Mouse (Mus musculus): ENCODE data around the gene Atxn7l2. TPM values are rescaled to one million over a fixed set of nuclear protein-coding genes. Genes with fewer than 3 reads are reported as not detected.

The Atxn7l2 gene
- total RNA-seq, 4 experiments from 2014 or later = 1.7 to 2.7 (median 2.3) TPM

DNA sequence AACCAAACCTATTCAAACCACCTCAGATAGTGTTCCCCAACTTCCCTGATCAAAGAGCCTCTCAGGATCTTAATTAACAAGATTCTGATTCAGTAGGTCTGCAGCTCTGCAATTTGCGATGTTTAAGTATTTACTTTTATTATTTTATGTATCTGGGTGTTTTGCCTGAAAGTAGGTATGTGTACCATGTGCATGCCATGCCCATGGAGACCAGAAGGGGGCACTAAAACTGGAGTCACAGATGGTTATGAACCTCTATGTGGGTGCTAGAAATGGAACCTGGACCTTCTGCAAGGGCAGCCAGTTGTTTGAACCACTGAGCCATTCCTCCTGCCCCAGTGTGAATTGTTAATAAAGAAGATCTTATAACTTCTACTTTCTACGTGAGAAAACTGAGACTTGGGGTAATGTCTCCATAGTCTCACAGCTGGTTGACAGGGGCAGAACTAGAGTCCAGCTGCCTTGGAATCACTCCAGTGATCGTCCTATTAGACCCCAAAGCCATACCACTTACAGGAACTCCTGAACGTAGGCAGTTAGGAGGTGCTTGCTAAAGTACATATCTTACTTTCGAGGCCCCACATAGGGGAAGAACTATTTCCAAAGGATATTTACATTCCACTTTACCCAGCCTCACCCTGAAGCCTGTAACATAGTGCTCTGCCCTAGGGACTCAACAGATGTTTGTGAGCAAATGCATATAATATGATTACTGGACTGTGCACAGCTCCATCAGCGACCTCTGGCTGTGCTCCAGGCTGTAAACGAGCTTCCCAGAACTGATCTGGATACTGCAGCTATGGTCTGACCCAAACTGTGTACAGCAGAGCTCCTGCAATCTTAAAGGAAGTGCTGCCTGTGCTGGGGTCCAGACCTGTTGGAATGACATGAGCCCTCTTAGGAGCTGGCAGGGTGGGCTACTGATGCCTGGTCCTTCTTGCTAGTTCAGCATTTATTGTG lies 31.7 kb downstream of the Atxn7l2 start:
- DNase-seq (ENCODE audit: low spot score) = no peak

DNA sequence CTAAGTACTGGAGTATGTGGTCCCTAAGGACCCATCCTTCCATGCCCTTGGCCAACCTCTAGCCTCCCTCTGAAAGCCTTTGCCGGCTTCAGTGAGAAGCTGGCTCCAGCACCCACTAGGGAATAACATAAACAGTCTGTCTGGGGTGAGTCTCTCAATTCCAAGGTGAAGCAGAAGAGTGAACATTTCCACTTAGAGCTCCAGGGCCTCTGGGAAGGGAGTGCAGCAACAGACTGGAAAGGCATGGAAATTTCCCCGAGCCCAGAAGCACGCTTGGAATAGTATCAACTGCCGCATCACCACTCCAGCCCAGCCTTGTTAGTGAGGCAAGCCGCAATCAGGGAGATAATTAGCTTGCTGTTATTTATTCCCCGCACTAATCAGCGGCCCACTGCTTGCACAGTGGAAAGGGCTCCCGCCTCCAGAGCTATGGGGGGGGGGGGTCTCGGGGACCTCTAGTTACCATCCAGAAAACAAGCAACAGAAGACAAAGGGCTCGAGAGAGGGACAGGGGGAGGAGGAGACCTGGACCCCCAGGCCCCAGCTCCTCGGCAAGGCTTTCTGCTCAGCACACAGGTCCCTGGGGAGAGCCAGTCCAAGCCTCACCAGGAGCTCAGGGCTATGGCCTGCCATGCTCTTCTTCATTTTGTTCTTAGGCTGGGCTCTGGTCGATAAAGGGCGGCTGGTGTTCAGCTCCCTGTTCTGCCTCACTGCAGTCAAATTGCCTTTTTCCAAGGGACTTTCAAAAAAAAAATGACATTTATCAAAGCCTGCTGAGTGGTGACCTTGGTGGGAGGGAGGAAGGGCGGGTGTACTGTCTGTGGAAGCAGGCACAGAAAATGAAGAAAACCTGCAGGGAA lies 35.8 kb downstream of the Atxn7l2 start:
- DNase-seq (ENCODE audit: low spot score) = peak; percentile 40

DNA sequence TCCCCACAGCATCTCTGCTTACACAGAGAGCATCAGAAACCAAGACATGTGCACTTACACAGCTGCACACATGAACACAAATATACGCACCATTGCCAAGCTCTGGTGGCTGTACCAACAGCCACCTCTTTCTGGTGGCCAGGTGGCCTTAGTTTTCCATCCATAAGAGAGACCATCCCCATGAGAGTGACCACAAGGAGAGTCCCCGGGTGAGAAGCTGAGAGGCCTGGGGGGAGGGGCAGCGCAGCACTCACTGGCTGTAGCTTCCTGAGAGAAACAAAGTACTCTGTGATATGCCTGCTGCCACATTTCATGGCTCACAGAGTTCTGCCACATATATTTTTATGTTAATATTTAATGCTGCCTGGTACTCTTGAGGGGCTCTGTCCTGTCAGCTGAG lies 41.5 kb downstream of the Atxn7l2 start:
- no peak for DNase-seq (ENCODE audit: low spot score)

DNA sequence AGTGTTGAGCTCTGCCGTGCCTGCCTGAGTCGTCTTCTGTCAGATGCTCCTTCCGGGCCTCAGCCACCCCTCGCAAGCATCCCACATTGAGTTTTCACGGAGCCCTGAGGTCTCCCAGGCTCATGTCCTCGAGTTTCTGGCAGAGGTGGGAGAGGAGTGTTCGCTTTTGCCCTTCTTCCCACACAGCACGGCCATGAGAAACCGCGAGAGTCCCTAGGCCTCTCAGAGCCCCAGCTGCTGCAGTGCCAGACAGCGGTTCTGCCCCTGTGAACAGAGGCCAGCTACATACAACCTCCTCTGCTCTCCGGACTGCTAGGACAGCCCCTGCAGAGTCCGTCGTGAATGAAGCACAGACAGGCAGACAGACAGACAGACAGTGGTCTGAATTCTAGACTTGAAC lies 43.2 kb downstream of the Atxn7l2 start:
- no peak for DNase-seq (ENCODE audit: low spot score)

DNA sequence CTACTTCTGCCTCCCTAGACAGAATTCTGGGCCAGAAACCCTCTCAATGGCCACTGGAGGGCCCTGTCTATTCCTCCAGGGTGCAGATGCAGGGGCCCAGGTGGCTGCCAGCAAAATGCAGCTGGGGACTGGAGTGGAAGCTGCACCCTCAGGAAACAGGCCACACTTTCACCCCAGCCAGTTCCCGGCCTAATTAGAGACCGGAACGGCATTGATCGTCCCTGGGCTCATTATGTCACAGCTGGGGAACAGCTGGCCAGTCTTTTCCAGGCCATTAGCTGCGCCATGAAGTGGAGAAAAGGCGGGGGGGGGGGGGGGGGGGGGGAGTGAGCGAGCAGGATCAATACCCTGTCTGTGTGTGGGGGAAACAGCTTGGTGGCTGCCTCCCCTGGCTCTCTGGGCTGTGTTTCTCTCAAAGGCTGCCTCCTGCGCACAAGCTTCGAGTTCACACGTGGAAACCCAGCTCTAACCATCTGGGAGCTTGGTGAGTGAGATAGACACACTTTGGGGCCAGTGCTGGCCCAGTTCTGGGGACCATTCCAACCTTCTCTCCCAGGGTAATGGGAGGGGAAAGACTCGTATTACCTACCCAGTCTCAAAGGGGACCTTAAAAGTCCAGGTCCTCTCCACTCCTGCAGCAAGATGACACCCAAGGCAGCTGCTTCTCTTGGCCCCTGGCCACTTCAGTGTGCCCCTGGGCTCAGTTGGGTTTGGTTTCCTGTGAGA lies 44.1 kb downstream of the Atxn7l2 start:
- peak; percentile 48 for DNase-seq (ENCODE audit: low spot score)

DNA sequence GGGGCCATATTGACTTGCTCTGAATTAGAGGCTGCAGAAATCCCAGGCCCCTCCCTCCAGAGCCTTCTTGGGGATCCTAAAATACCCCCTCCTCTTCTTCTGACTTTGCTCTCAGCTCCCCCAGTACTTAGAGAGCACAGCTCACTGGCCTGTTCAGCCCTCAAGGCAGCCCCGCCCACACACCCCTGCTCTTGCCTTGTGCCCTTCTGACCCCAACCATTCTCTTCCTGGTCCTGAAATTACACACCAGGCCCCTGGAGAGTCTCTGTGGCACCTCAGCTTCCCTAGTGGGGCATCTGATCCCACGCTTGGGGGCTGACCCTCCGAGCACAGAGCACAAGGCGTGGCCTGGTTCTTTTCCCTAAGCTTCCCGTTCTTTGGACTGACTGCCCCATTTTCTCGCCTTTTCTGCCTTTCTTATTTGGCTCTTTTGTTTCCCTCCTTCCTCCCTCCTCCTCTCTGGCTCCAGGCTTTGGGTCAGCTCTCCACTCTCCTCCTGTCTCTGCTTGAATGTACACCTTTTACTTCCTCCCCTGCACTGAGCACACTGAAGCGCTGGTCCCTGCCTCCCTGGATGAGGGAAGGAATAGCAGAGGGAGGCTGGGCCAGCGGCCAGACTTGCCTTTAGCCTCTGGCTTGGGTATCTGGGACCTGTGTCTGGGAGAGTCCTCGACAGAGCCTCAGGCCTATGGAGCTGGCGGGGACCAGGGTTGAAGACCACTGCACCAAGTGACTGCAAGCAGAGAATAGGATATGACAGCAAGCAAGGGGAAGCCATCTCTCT lies 45.0 kb downstream of the Atxn7l2 start:
- DNase-seq (ENCODE audit: low spot score) = no peak

DNA sequence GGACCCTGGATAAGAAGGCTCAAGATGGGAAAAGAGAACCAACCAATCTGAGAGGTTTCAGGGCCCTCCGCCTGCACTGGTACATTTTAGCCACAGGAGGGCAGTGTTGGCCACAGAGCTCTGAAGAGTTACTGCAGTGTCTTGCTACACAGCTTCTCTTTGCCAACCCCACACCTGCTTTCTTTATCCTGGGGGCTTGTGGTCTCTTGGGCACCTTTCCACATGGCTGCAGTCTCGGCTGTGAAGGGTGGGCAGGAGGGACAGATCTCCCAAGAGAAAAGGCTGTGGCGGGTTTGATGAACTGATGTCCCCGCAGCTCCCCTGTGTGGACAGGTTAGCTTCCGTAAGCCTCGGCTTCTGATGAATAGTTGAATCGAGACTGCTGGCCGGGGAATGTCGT lies 45.9 kb downstream of the Atxn7l2 start:
- DNase-seq (ENCODE audit: low spot score) = peak; percentile 78

DNA sequence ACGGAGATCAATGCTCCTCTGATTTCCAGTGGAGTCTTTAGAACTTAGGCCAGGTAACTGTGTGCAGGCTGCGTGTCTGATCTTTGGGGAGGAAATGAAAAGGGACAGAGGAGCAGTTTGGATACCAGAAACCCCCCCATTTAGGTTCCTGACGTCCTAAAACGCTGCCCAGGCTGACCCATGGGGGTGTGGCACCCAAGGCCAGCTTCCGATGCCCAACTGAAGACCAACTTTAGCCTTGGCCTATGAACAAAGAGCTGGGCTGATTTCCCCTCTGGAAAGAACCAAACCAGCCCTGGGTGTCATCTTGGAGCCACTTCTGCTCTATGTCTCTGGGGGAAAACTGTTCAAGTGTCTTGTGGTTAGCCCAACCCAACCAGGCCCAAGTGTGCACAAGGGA lies 46.6 kb downstream of the Atxn7l2 start:
- DNase-seq (ENCODE audit: low spot score) = no peak

DNA sequence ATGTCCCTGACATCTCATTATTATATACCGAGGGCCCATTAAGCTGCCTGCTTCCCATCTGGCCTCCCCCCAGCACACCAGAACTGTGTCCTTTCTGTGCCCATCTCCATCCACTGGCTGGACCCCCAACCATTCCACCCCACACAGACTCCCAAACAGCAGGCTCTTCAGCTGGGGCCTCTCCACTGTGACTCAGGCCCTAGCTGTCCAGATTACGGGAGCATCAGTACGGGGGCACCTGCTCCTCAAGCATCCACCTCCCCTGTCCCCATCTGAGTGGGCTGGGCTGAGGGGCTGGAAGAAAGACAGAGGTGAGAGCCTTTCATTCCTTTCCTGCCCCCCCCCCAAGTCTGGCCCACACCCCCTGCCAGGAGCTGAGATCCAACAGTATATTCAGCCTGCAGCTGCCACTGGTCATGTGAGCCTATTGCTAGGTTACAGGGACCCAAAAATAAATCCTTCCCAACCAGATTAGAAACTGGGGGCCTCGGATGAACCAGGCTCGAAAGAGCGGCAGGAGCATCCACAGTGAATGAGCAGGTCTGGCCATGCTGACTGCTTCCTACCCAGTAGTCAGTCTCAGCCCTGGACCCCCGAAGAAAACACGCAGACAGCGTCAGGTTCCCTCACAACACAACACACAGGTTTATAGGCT lies 52.2 kb downstream of the Atxn7l2 start:
- DNase-seq (ENCODE audit: low spot score) = no peak

DNA sequence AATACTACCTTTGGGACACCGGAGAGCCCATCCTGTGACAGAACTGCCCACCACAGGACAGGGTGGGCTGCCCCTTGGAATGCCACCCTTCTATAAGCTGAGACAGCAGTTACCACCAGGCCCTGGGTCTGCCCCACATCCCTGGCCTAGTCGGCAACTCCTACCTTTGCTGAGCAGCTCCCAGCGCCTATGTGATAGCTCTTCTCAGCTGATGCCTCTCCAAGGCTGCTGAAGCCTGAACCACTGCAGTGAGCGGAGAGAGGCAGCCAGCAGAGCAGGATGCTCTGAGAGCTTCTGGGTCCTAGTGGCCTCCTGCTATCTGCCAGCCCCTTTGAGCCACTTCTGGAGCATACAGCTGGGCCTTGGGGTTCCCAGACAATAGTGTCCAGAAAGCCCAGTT lies 56.1 kb downstream of the Atxn7l2 start, which contains the start of gene Gpr61:
TSS of gene Gpr61 (minus strand) at position 227 of the 400 bp plus-strand sequence.
- DNase-seq (ENCODE audit: low spot score) = no peak

DNA sequence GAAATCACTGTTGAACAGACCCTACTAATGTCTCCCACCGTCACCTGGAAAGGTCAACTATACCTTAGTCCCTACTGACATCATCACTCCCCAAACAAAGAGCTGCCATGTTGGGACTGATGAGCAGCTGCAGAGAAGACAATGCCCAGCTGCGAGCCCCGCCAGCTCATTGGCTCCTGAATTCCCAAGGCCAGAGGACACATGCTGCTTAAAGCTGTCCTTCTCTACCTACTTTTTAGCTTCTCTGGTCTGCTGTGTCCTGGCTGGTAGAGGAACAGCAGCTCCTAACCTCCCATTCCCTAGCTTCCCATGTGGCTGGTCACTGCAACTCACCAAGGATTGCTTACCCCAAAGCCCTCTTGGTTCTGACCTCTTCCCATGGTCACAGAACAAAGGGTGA lies 58.4 kb downstream of the Atxn7l2 start:
- DNase-seq (ENCODE audit: low spot score) = no peak

Other genes starting within 250 kb of the Atxn7l2 start
- not detected for gene Gstm3, start 241.7 kb downstream of the Atxn7l2 start, total RNA-seq (2022)
- 100 to 1,000 TPM; 237 to 300 (median 263) TPM for gene Gstm2, start 224.5 kb downstream of the Atxn7l2 start, total RNA-seq (2022)
- 100 to 1,000 TPM; 385 to 498 (median 396) TPM for gene Gstm1, start 193.0 kb downstream of the Atxn7l2 start, total RNA-seq (2022)
- 10 to 100 TPM; 12.6 to 14.4 (median 13.3) TPM for gene Gstm4, start 166.0 kb downstream of the Atxn7l2 start, total RNA-seq (2022)
- gene Ampd2, start 124.3 kb downstream of the Atxn7l2 start, total RNA-seq (2022) = 1 to 10 TPM; 3.9 to 5.2 (median 4.7) TPM
- gene Gnat2, start 118.1 kb downstream of the Atxn7l2 start, total RNA-seq (2022) = under 1 TPM in 2 of 4 experiments, not detected in 2; 0.28 to 0.47 TPM
- gene Gnai3, start 64.8 kb downstream of the Atxn7l2 start, total RNA-seq (2022) = 10 to 100 TPM; 12.7 to 15.9 (median 13.0) TPM
- gene Gpr61, start 56.1 kb downstream of the Atxn7l2 start, total RNA-seq (2022) = not detected
- gene Amigo1, start 24.6 kb downstream of the Atxn7l2 start, total RNA-seq (2022) = 10 to 100 TPM; 17.2 to 18.9 (median 18.1) TPM
- 1 to 10 TPM; 5.4 to 8.3 (median 6.5) TPM for gene Cyb561d1, start 9.7 kb downstream of the Atxn7l2 start, total RNA-seq (2022)
- gene Sypl2, start 15.7 kb upstream of the Atxn7l2 start, total RNA-seq (2022) = 1 to 10 TPM; 1.3 to 2.4 (median 2.1) TPM
- 10 to 100 TPM; 46.3 to 59.0 (median 50.8) TPM for gene Psma5, start 46.0 kb upstream of the Atxn7l2 start, total RNA-seq (2022)
- gene Sort1, start 73.1 kb upstream of the Atxn7l2 start, total RNA-seq (2022) = 10 to 100 TPM; 17.5 to 20.2 (median 19.0) TPM
- gene Mybphl, start 154.0 kb upstream of the Atxn7l2 start, total RNA-seq (2022) = 10 to 100 TPM; 42.7 to 64.1 (median 55.8) TPM
- under 1 TPM in 3 of 4 experiments, not detected in 1; 0.20 to 0.31 (median 0.22) TPM for gene Psrc1, start 172.9 kb upstream of the Atxn7l2 start, total RNA-seq (2022)
- 10 to 100 TPM in 2 of 4 experiments, 1 to 10 TPM in 2; 7.4 to 10.9 (median 9.0) TPM for gene Celsr2, start 204.6 kb upstream of the Atxn7l2 start, total RNA-seq (2022)
- gene Sars, start 234.3 kb upstream of the Atxn7l2 start, total RNA-seq (2022) = 10 to 100 TPM; 76.6 to 83.9 (median 80.0) TPM

All from heart, adult 8-10 months (tissue).